In the genomic region with DNA sequence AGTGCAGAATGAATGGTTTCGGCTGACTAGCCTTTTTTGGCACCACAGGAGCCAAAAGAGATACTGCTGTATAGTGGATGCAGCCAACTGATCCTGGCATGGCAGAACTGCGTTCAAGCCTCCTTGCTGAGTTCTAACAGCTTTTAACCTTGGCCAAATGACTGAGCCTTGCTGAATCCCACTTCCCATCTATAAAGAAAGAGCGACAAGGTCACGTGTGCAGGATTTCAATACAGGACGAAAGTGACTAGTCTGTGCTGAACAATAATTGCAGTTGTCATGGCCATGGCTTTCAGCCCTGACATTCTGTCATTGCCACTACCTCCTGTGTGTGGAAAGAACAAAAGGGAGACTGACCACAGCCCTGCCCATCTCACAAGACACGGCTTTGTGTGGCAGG, we compare ENCODE assay signal across 26 mouse cellular contexts.
DNase-seq lines count a peak whose midpoint lies in the region; ATAC-seq and TF ChIP-seq lines count a peak whose summit lies in the region.
"Had no signal": no experiment of that assay in that cellular context is flagged by ENCODE, and none has a peak within 500 bp of the region (broad histone marks: within the 10 kb centered on the region; RNA-seq: fewer than 3 reads in every experiment).

No protein-coding gene starts in this region.

- no peaks in the 10 kb centered on the region for H3K4me1 ChIP-seq in forebrain, embryonic 14.5 days (ENCODE audit: control insufficient read depth, insufficient read depth, low read length)
- peaks cover 14% of the 10 kb centered on the region for H3K4me1 ChIP-seq in forebrain, embryonic 12.5 days
- peaks cover 2% of the 10 kb centered on the region; the same call in 1 of the 2 replicates for H3K4me1 ChIP-seq in midbrain, embryonic 13.5 days (replicated peaks)
- H3K4me1 ChIP-seq in midbrain, postnatal 0 days (ENCODE audit: insufficient read depth, low read length) = 0 out of 2 replicates have a peak, but pooled peaks cover 4% of the 10 kb centered on the region
- H3K4me1 ChIP-seq: stomach, embryonic 15.5 days had no signal

- DNase-seq in forebrain, embryonic 14.5 days (ENCODE audit: low spot score) = peak; percentile 41
- no peak for DNase-seq in midbrain, postnatal 0 days (ENCODE audit: low spot score)
- DNase-seq in adrenal gland, postnatal 14 days = peak; percentile 63
- DNase-seq in frontal cortex, postnatal 14 days (ENCODE audit: low spot score in 2 of 2) = no peak
- DNase-seq: cerebellum, adult 11 months; cerebellum, adult 9-11 months; embryo, embryonic 11 days; gastrocnemius, postnatal 14 days; heart, adult 2 months; kidney, adult 9 months; kidney, postnatal 14 days; right cerebral cortex, postnatal 25 days; thymus, postnatal 14 days had no signal

- no peaks in the 10 kb centered on the region for H3K36me3 ChIP-seq in forebrain, embryonic 14.5 days (ENCODE audit: control insufficient read depth, insufficient read depth, low read length)
- H3K36me3 ChIP-seq in forebrain, embryonic 12.5 days (replicated peaks) = no peaks in the 10 kb centered on the region
- H3K36me3 ChIP-seq in midbrain, embryonic 13.5 days = no peaks in the 10 kb centered on the region
- H3K36me3 ChIP-seq in midbrain, postnatal 0 days (ENCODE audit: insufficient read depth, low read length) = no peaks in the 10 kb centered on the region
- H3K36me3 ChIP-seq: embryonic facial prominence, embryonic 12.5 days; heart, embryonic 12.5 days; limb, embryonic 13.5 days; lung, embryonic 15.5 days; midbrain, embryonic 12.5 days; stomach, embryonic 15.5 days had no signal

- H3K4me2 ChIP-seq in forebrain, embryonic 14.5 days (ENCODE audit: low read length) = no peak overlapping the region
- H3K4me2 ChIP-seq in forebrain, embryonic 12.5 days = no peak overlapping the region
- H3K4me2 ChIP-seq in midbrain, embryonic 13.5 days (replicated peaks) = no peak overlapping the region
- no peak overlapping the region for H3K4me2 ChIP-seq in midbrain, postnatal 0 days (ENCODE audit: low read depth, low read length, poor library complexity, severe bottlenecking)
- H3K4me2 ChIP-seq: embryonic facial prominence, embryonic 12.5 days; heart, embryonic 12.5 days; hindbrain, embryonic 14.5 days; limb, embryonic 13.5 days; liver, embryonic 11.5 days; lung, embryonic 15.5 days; midbrain, embryonic 12.5 days; stomach, embryonic 15.5 days had no signal

- H3K9me3 ChIP-seq in forebrain, embryonic 14.5 days (replicated peaks; ENCODE audit: control insufficient read depth, low read length) = no peaks in the 10 kb centered on the region
- no peaks in the 10 kb centered on the region for H3K9me3 ChIP-seq in forebrain, embryonic 12.5 days
- H3K9me3 ChIP-seq in midbrain, embryonic 13.5 days = no peaks in the 10 kb centered on the region
- no peaks in the 10 kb centered on the region for H3K9me3 ChIP-seq in midbrain, postnatal 0 days (ENCODE audit: low read length)
- H3K9me3 ChIP-seq: embryonic facial prominence, embryonic 12.5 days; heart, embryonic 12.5 days; limb, embryonic 13.5 days; lung, embryonic 15.5 days; midbrain, embryonic 12.5 days; stomach, embryonic 15.5 days had no signal

- no peaks in the 10 kb centered on the region for H3K27me3 ChIP-seq in forebrain, embryonic 14.5 days (replicated peaks; ENCODE audit: control insufficient read depth, insufficient read depth, low read length)
- peaks cover 3% of the 10 kb centered on the region; the same call in 1 of the 2 replicates for H3K27me3 ChIP-seq in forebrain, embryonic 12.5 days
- H3K27me3 ChIP-seq in midbrain, embryonic 13.5 days = no peaks in the 10 kb centered on the region
- H3K27me3 ChIP-seq in midbrain, postnatal 0 days (ENCODE audit: insufficient read depth, low read length) = no peaks in the 10 kb centered on the region
- H3K27me3 ChIP-seq: embryonic facial prominence, embryonic 12.5 days; heart, embryonic 12.5 days; limb, embryonic 13.5 days; lung, embryonic 15.5 days; midbrain, embryonic 12.5 days; stomach, embryonic 15.5 days had no signal

- no peak overlapping the region for H3K9ac ChIP-seq in forebrain, embryonic 14.5 days (ENCODE audit: low read length)
- no peak overlapping the region for H3K9ac ChIP-seq in forebrain, embryonic 12.5 days
- H3K9ac ChIP-seq in midbrain, embryonic 13.5 days (replicated peaks) = no peak overlapping the region
- H3K9ac ChIP-seq in midbrain, postnatal 0 days (replicated peaks; ENCODE audit: low read length, poor library complexity, severe bottlenecking) = no peak overlapping the region
- H3K9ac ChIP-seq: embryonic facial prominence, embryonic 12.5 days; hindbrain, embryonic 14.5 days; limb, embryonic 13.5 days; lung, embryonic 15.5 days; midbrain, embryonic 12.5 days; stomach, embryonic 15.5 days had no signal

- ATAC-seq in forebrain, embryonic 14.5 days = no peak; the same call in 1 of the 2 replicates
- no peak for ATAC-seq in forebrain, embryonic 12.5 days (ENCODE audit: low FRiP score)
- 0 out of 2 replicates have a peak, but pooled peaks have one; percentile 24 for ATAC-seq in midbrain, embryonic 13.5 days
- ATAC-seq in midbrain, postnatal 0 days (ENCODE audit: low FRiP score) = no peak
- 0 out of 2 replicates have a peak, but pooled peaks have one; percentile 10 for ATAC-seq in granulocyte monocyte progenitor cell, adult 5-6 weeks (replicated peaks; ENCODE audit: poor library complexity, severe bottlenecking)
- ATAC-seq: CD4-positive, CD25-positive, alpha-beta regulatory T cell, adult 4 months; intestine, postnatal 0 days had no signal

- 66% methylated on average over 6 of the region's 6 CpGs for WGBS in forebrain, embryonic 14.5 days
- 76% methylated on average over 6 of the region's 6 CpGs for WGBS in forebrain, embryonic 12.5 days
- WGBS in midbrain, embryonic 13.5 days = 64% methylated on average over 6 of the region's 6 CpGs
- 52% methylated on average over 6 of the region's 6 CpGs for WGBS in midbrain, postnatal 0 days

- H3K27ac ChIP-seq in forebrain, embryonic 14.5 days (ENCODE audit: low read depth, low read length) = no peak overlapping the region
- H3K27ac ChIP-seq in forebrain, embryonic 12.5 days = no peak overlapping the region
- H3K27ac ChIP-seq in midbrain, embryonic 13.5 days = no peak overlapping the region
- H3K27ac ChIP-seq in midbrain, postnatal 0 days (ENCODE audit: low read depth, low read length) = no peak overlapping the region
- H3K27ac ChIP-seq: embryonic facial prominence, embryonic 12.5 days; heart, adult 2 months; hindbrain, embryonic 14.5 days; limb, embryonic 13.5 days; lung, embryonic 15.5 days; midbrain, embryonic 12.5 days; stomach, embryonic 15.5 days had no signal

- no peak for TF ChIP-seq CTCF in midbrain, postnatal 0 days (IDR thresholded peaks at IDR 0.05)

- H3K4me3 ChIP-seq in forebrain, embryonic 14.5 days (ENCODE audit: low read depth, low read length) = no peak overlapping the region
- H3K4me3 ChIP-seq in forebrain, embryonic 12.5 days (replicated peaks) = no peak overlapping the region
- H3K4me3 ChIP-seq in midbrain, embryonic 13.5 days (replicated peaks) = no peak overlapping the region
- H3K4me3 ChIP-seq in midbrain, postnatal 0 days (ENCODE audit: low read depth, low read length) = no peak overlapping the region
- H3K4me3 ChIP-seq: embryonic facial prominence, embryonic 12.5 days; heart, adult 2 months; heart, embryonic 12.5 days; limb, embryonic 13.5 days; lung, embryonic 15.5 days; midbrain, embryonic 12.5 days; stomach, embryonic 15.5 days had no signal

Comparison
In these comparisons a context has a peak if more than half of its experiments do, and no peak if none do; other contexts are left out.
1. ATAC-seq: peak in midbrain, embryonic 13.5 days (single experiment) and granulocyte monocyte progenitor cell, adult 5-6 weeks (single experiment); none in forebrain, embryonic 14.5 days (single experiment), forebrain, embryonic 12.5 days (single experiment) and midbrain, postnatal 0 days (single experiment).
2. DNase-seq: peak in forebrain, embryonic 14.5 days (single experiment) and adrenal gland, postnatal 14 days (single experiment); none in midbrain, postnatal 0 days (single experiment) and frontal cortex, postnatal 14 days (0 of 2).